Mouse (Mus musculus) ZHBTc4 (cell line): ENCODE measurements around the gene Chmp4b.
A peak's percentile ranks its signal among the peaks of the same experiment; 100 is the strongest.

Experiments
- DNase-seq: peaks from one replicate; pipeline ENCODE4 v3.0.0-alpha.2; 2011; ENCODE audit warnings: low read depth, low spot score

The Chmp4b gene

GRCm38 (mm10) chr2:154641176-154641575 lies 10.3 kb upstream of the Chmp4b start:
- DNase-seq: no peak

- DNase-seq: no peak
These were observed 9.5 kb upstream of the Chmp4b start for GRCm38 (mm10) chr2:154642005-154642459.

DNA sequence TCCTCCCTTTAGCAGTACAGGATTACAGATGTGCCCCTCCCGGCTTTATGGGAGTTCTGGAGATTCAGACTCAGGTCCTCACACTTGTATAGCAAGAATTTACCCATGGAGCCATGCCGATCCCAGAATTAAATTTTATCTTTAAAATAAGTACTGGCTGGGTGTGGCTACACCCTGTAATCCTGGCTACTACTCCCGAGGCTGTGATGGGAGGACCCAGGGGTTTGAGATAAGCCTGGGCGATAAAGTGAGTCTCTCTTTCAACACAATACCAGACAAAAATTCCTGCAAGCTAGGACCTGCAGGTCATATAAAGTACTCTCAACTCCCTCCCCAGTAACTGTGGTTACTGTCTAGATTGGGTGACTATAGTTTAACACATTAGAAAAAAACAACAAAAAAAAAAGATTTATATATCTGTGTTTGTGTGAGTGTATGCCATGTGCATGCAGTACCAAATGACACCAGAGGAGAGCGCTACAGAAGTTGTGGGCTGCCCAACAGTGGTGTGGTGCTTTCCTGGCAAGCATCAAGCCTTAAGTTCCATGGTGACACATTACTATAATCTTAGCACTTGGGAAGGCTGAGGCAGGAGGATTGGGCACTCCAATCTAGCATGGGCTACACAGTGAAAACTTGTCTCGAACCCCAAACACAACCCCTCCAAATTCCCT lies 8.7 kb upstream of the Chmp4b start:
- peak; percentile 64 for DNase-seq

- peak; percentile 74 for DNase-seq
These were observed 4.9 kb upstream of the Chmp4b start for GRCm38 (mm10) chr2:154646634-154647033.

DNA sequence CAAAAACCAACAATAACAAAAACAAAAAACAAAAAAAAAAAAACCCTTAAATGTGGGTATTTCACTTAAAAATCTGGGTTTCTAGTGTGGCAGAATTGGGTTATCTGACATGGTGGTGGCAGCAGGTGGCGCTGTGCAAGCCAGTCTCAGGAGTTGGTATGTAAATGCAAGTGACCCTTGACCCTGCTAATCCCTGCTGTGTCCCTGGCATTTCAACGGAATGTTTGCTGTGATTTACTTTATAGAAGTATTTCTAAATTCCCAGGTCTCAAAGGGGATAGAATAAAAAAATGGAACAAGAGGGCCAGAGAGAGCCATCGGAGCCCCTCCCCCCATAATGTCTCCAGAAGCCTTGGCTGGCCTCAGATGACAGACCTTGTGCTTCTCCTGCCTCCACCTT lies 3.4 kb upstream of the Chmp4b start:
- peak; percentile 88 for DNase-seq

DNA sequence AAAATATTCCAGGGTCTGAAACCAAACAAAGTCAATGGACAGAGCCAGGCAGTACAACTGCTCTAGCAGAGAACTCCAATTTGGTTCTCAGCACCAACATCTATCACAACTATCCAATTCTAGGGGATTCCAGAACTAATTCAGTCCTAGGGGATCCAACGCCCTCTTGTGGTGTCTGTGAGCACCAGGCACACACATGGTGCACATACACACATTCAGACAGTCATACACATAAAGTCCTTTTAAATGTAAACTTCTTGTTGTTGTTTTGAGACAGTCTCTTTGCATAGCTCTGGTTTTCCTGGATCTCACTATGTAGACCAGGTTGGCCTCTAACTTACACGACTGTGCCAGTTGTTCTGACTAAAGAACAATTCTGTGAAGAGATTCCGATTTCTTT lies 1.1 kb upstream of the Chmp4b start:
- peak; percentile 42 for DNase-seq

GRCm38 (mm10) chr2:154654976-154655375 lies 3.5 kb downstream of the Chmp4b start:
- DNase-seq: peak; percentile 45

DNA sequence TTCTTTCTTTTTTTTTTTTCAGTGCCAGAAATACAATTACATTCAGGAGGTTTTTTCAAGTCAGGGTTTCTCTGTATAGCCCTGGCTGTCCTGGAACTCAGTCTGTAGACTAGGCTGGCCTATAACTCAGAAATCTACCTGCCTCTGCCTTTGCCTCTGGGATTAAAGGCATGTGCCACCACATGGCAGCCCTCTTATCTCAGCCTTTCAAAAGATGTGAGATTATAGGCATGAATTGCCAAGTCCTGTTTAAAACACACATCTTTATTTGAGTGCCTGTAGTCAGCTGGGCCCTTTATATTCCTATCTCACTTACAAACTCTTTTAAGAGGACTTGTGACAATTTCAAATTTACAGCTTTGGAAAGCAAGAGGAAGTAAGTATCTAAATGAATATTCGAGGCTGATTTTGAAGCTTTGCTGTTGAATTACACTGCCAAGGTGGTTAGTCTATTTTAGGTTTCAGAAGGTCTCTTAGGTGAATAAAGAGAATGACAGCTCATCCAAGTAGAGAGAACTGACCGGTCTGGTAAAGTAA lies 4.4 kb downstream of the Chmp4b start:
- DNase-seq: no peak

GRCm38 (mm10) chr2:154656710-154657485 lies 5.4 kb downstream of the Chmp4b start:
- DNase-seq: peak; percentile 98

DNA sequence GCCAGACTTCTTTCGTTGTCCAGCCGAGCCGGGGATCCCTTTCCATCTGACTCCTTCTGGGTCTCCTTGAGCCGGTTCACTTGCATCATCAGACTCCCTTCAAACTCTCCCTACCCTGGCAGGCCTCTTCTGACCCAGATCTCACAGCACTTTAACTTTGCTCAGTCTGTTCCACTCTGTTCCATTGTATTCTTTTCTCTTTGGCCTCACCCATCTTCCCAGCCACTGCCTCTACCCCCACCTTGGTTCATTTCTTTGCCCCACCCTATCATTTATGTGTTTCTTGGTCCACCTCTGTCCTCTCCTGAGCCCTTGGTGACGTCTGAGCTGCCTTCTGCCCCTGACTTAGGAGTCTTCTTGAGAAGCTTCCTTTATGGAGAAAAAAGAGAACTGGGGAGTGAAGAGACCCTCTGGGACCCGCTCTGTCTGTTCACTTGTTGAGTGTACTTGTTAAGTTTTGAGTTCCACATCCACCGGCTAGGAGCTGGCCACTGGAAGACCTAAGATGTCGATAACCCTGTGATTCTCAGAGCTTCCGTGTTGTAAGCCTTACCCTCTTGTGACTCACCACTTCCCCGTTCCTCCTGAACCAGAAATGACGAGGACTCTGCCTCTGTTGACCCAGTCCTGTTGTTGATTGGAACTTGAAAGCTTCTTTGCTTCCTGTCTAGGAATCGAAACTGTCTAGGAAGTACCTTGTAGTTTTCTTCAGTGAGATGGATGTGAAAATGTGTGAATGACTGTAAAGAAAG lies 6.2 kb downstream of the Chmp4b start:
- no peak for DNase-seq

GRCm38 (mm10) chr2:154659070-154659469 lies 7.6 kb downstream of the Chmp4b start:
- DNase-seq: peak; percentile 17

DNA sequence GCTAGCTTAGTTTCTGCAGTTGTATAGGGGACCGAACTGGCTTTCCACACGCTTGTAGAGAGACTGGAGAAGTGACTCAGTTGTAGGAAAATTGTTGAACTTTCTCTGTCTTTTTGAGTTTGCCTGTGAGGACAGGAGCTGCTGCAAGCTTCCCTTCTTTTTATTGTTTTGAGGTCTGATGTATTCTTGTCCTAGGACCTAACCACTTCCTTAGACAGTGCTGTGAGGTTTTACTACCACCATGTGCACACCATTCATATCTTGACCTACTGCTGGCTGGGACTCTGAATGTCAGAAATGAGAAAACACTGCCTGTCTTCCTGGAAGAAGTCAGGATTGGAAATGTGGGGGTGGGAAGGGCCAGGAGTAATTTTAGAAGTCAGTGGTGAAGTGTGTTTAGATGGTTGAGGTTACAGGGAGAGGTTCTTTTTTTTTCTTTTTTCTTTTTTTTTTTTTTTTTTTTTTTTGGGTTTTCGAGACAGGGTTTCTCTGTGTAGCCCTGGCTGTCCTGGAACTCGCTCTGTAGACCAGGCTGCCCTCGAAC lies 8.1 kb downstream of the Chmp4b start:
- no peak for DNase-seq

- no peak for DNase-seq
These were observed 17.2 kb downstream of the Chmp4b start for GRCm38 (mm10) chr2:154668680-154669079.

DNA sequence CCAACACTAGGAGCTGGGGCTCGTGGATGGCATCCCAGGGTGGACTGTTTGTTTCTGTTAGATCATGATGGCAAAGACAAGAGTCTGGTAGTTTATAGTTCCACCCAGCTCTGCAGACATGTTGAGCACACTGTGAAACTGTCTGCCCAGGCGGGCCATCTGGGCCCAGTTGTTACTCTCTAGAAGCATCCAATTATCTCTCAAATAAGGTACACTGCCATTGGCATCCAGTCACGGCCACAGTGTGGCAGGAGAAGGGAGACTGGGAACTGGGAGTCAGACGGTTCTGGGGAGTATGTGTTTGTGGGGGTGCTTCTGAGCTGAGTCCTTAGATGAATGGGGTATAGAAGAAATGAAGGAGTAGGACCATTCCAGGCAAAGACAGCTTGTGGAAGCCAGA lies 18.6 kb downstream of the Chmp4b start:
- DNase-seq: no peak

GRCm38 (mm10) chr2:154670741-154671140 lies 19.2 kb downstream of the Chmp4b start:
- no peak for DNase-seq

- DNase-seq: no peak
These were observed 22.5 kb downstream of the Chmp4b start for GRCm38 (mm10) chr2:154674008-154674407.

DNA sequence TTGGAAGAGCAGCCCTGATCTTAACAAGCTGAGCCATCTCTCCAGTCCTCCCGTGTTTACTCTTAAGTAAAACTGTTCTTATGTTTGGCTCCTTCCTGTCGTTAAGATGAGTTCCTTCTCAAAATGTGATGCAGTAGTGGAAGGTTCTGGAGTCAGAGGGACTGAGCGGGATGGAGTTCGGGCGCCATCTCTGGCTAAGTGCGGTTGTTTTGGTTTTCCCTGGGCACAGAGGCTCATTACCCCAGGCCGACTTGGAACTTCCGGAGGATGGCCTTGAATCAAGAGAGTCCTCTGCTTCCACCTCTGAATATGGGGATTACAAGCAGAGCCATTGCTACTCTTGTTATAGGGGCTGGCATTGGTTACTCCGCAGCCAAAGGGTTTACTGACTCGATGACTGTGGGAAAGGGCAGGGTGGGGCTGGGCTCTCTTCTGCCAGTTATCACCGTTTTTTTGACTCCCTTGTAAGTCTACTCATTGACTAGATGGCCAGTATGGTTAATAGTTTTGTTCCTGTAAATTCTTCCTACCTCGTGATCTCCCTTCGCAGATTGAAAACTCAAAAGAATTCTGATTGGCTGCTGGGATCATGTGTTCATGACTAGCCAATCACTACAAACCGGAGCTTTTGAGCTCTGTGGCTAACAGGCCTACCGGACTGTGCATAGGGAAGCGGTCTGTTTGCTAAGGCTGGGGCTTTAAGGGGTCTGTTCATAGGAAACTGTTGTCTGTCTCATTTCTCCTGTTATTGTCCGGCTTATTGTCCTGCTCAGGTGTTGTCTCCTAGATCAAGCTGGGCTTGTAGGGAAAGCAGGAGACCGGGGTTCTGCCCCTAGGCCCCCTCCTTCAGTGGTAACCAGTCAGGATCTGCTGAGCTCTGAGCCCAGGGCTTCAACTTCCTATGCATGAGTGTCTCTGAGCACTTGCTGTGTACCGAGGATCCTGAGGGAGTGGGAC lies 25.4 kb downstream of the Chmp4b start:
- peak; percentile 91 for DNase-seq

GRCm38 (mm10) chr2:154677651-154678139 lies 26.2 kb downstream of the Chmp4b start:
- DNase-seq: peak; percentile 53

GRCm38 (mm10) chr2:154678995-154679394 lies 27.5 kb downstream of the Chmp4b start:
- no peak for DNase-seq

DNA sequence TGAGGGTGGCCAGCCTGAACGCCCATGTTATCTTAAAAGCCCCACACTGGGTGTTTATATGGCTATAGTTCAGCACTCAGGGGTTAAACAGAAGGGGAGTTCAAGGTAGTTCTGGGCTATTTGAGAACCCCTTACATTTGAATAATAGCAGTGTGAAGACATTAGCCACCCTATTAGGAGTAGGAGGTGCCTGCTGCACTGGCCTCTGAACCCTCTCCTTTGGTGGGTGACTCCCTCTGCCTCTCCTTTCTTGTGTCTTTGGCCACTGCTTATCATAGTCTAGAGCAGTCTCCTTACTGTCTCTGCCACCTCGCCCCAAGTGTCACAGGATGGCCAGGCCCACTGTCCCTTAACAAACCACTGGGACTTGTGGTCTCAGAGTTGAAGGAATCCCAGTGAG lies 28.8 kb downstream of the Chmp4b start:
- DNase-seq: no peak
